Mouse (Mus musculus) midbrain, embryonic 14.5 days (tissue): ENCODE measurements at regions not wholly inside any gene's neighbourhood (a gene's known extent, or its start where the extent isn't known, plus 50 kb on each side); places are given as distances from the start of the nearest gene placed in this dataset.
A peak's percentile ranks its signal among the peaks of the same experiment; 100 is the strongest.

ENCODE experiments used
- ATAC-seq: fragments of 200-750 bp; cut with Nextera tagmentation; 2 replicates; pipeline ENCODE4 v1.8.0; 2017; ENCODE audit warnings: moderate number of reproducible peaks, moderate library complexity; ENCODE audit not compliant: low FRiP score, low TSS enrichment
- DNase-seq: peaks from one replicate; pipeline ENCODE4 v3.0.0-alpha.2; 2015
- H3K27ac ChIP-seq: fragments of 300-500 bp; sonication (generic); replicated peaks from 2 replicates; pipeline ENCODE4 v1.5.1; 2014; ENCODE audit warnings: mild to moderate bottlenecking, low read depth, low read length, moderate library complexity
- H3K27me3 ChIP-seq: fragments of 300-500 bp; sonication (generic); 2 replicates; pipeline ENCODE4 v1.6.1; 2014; ENCODE audit warnings: low read length, control low read depth, mixed read lengths; ENCODE audit not compliant: control insufficient read depth, insufficient read depth
- H3K36me3 ChIP-seq: fragments of 300-500 bp; sonication (generic); 2 replicates; pipeline ENCODE4 v1.6.1; 2014; ENCODE audit warnings: low read length, control low read depth; ENCODE audit not compliant: control insufficient read depth, insufficient read depth
- H3K4me1 ChIP-seq: fragments of 300-500 bp; sonication (generic); 2 replicates; pipeline ENCODE4 v1.6.1; 2014; ENCODE audit warnings: mild to moderate bottlenecking, antibody characterized with exemption, low read length, control low read depth; ENCODE audit not compliant: control insufficient read depth, insufficient read depth
- H3K4me2 ChIP-seq: fragments of 300-500 bp; sonication (generic); 2 replicates; pipeline ENCODE4 v1.6.1; 2014; ENCODE audit warnings: mild to moderate bottlenecking, low read length, moderate library complexity
- H3K4me3 ChIP-seq: fragments of 300-500 bp; sonication (generic); replicated peaks from 2 replicates; pipeline ENCODE4 v1.5.1; 2014; ENCODE audit warnings: low read depth, low read length
- H3K9ac ChIP-seq: fragments of 300-500 bp; sonication (generic); replicated peaks from 2 replicates; pipeline ENCODE4 v1.6.1; 2014; ENCODE audit warnings: mild to moderate bottlenecking, low read length, moderate library complexity
- H3K9me3 ChIP-seq: fragments of 300-500 bp; sonication (generic); 2 replicates; pipeline ENCODE4 v1.6.1; 2016; ENCODE audit warnings: low read length, control low read depth, mixed read lengths; ENCODE audit not compliant: control insufficient read depth
- WGBS: fragments of 180-500 bp; shearing (Covaris S2); extraction: QIAGEN DNeasy Blood & Tissue Kit; methylation state at CpG from one replicate; pipeline ENCODE4 v1.1.7; 2014; 5-methylcytosine and 5-hydroxymethylcytosine counted together

- 51% methylated on average over 1 of the region's 1 CpGs for WGBS
Observed at GRCm38 (mm10) chrX:129390920-129391319, 358.6 kb upstream of the Diaph2 start.

DNA sequence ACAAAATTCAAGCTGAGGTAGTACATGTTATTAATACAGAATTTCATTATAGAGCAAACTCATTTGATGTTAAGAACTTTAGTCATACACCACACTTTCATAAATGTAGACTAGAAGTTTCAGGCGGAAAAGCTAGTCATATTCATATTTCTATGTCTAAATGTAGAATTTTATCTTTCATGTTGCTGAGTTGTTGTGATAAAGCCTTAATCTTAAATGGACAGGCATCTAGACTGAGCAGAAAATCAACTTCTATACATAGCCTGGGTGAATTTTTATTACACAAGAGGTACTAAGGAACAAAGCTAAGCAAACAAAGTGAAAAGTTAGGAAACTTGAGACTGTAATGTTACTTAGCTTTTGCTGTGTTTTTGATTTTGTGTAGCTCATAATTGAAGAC lies 341.8 kb upstream of the Diaph2 start:
- Histone ChIP-seq H3K27me3 (no peaks in the 10 kb centered on the region), H3K4me2 (no peak overlapping the region), H3K36me3 (no peaks in the 10 kb centered on the region), H3K27ac (no peak overlapping the region), H3K9me3 (no peaks in the 10 kb centered on the region), H3K4me1 (no peaks in the 10 kb centered on the region), H3K9ac (no peak overlapping the region), H3K4me3 (no peak overlapping the region)
- DNase-seq = no peak
- ATAC-seq = no peak
- 92% methylated on average over 1 of the region's 1 CpGs for WGBS

More at GRCm38 (mm10) chrX:129390920-129391319, 358.6 kb upstream of the Diaph2 start:
- ATAC-seq (no peak), DNase-seq (no peak)
- no peak overlapping the region for H3K9ac ChIP-seq
- H3K4me1 ChIP-seq = no peaks in the 10 kb centered on the region
- no peak overlapping the region for H3K27ac ChIP-seq
- H3K4me2 ChIP-seq = no peak overlapping the region
- no peaks in the 10 kb centered on the region for H3K9me3 ChIP-seq
- no peak overlapping the region for H3K4me3 ChIP-seq
- no peaks in the 10 kb centered on the region for H3K27me3 ChIP-seq
- H3K36me3 ChIP-seq = no peaks in the 10 kb centered on the region

- Histone ChIP-seq H3K27me3 (no peaks in the 10 kb centered on the region), H3K4me1 (no peaks in the 10 kb centered on the region), H3K36me3 (no peaks in the 10 kb centered on the region), H3K9ac (no peak overlapping the region), H3K4me3 (no peak overlapping the region), H3K27ac (no peak overlapping the region), H3K4me2 (no peak overlapping the region), H3K9me3 (no peaks in the 10 kb centered on the region)
- DNase-seq (no peak), ATAC-seq (no peak)
- 77% methylated on average over 3 of the region's 3 CpGs for WGBS
Observed at GRCm38 (mm10) chrX:129410079-129410478, 339.5 kb upstream of the Diaph2 start.

DNA sequence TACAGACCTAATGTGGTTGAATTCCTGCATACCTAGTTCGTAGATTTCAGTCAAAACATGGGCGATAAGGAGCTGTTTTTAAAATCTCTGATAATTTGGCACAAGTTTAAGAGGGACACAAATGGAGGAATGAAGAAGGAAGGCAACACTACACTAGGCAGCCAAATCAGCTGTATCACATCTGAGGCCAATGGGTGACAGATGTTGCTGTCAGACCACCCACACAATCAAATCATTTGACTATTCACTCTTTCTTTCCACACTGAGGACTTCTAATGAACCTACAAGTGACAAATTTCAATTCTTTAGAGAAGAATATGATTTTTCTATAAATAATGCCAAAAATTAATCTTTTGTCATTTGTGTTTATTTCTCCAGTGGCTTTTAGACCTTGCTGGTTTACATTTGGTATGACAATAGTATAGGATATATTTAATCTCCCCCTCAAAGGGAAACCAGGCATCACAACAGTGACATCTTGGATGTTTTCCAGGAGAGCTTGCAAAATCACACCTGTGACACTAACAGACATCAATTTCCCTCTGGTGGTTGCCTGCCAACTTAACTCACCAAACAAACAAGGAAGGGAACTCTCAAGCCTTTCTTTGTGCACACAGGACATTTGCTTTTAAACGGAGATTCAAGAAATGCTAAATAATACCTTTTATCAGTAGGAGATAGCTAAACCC lies 336.5 kb upstream of the Diaph2 start:
- Histone ChIP-seq H3K4me2 (no peak overlapping the region), H3K9ac (no peak overlapping the region), H3K9me3 (no peaks in the 10 kb centered on the region), H3K4me1 (no peaks in the 10 kb centered on the region), H3K27me3 (no peaks in the 10 kb centered on the region), H3K4me3 (no peak overlapping the region), H3K36me3 (no peaks in the 10 kb centered on the region), H3K27ac (no peak overlapping the region)
- 63% methylated on average over 3 of the region's 3 CpGs for WGBS
- ATAC-seq = no peak
- peak; percentile 11 for DNase-seq

- no peak overlapping the region for H3K4me2 ChIP-seq
- DNase-seq (peak; percentile 1), ATAC-seq (no peak)
- H3K27ac ChIP-seq = no peak overlapping the region
- no peaks in the 10 kb centered on the region for H3K4me1 ChIP-seq
- no peak overlapping the region for H3K9ac ChIP-seq
- H3K4me3 ChIP-seq = no peak overlapping the region
- H3K36me3 ChIP-seq = no peaks in the 10 kb centered on the region
- no peaks in the 10 kb centered on the region for H3K27me3 ChIP-seq
- no peaks in the 10 kb centered on the region for H3K9me3 ChIP-seq
Observed at GRCm38 (mm10) chrX:129413628-129414000, 335.9 kb upstream of the Diaph2 start.

DNA sequence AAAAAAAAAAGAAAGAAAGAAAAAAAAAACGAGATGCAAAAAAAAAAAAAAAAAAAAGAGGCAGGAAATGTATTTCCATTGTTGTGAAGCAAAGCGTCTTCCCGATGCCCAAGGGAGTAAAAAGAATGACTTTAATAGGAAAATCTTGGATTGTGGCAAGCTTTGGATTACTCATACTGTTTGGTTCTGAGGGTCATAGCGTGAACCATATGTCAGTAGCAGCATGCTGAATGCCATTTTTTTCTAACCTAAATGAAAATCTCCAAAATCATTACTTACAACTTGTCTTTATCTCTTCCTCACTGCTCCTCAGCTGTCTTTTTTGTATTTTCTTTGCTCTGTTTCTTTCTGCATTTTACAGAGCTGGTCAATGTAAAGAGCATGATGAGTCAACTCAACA lies 334.2 kb upstream of the Diaph2 start:
- 60% methylated on average over 4 of the region's 4 CpGs for WGBS
- Histone ChIP-seq H3K27ac (no peak overlapping the region), H3K4me1 (no peaks in the 10 kb centered on the region), H3K9ac (no peak overlapping the region), H3K36me3 (no peaks in the 10 kb centered on the region), H3K4me2 (no peak overlapping the region), H3K4me3 (no peak overlapping the region), H3K27me3 (no peaks in the 10 kb centered on the region), H3K9me3 (no peaks in the 10 kb centered on the region)
- ATAC-seq (no peak), DNase-seq (no peak)

DNA sequence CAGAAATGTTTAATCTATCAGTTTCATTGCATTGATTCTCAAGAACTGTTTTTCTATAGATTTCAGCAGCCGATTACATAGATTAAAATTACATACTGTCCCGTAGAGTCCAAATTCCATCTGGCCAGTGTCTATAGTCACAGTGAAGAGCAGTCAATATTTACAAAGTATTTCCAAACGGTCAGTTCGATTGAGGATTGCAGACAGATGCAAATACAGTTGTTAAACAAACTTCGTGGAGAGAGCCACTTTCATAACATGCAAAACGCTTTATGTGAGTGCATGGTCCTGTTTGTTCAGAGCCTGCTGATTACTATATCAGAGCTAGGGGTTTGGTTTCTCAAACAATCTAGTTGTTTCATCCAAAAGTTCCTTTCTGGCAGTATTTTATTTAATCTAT lies 301.0 kb upstream of the Diaph2 start:
- Histone ChIP-seq H3K9me3 (no peaks in the 10 kb centered on the region), H3K27me3 (no peaks in the 10 kb centered on the region), H3K4me3 (no peak overlapping the region), H3K4me2 (no peak overlapping the region), H3K36me3 (no peaks in the 10 kb centered on the region), H3K9ac (no peak overlapping the region), H3K4me1 (no peaks in the 10 kb centered on the region), H3K27ac (no peak overlapping the region)
- no peak for DNase-seq
- no peak for ATAC-seq
- 86% methylated on average over 6 of the region's 6 CpGs for WGBS

DNA sequence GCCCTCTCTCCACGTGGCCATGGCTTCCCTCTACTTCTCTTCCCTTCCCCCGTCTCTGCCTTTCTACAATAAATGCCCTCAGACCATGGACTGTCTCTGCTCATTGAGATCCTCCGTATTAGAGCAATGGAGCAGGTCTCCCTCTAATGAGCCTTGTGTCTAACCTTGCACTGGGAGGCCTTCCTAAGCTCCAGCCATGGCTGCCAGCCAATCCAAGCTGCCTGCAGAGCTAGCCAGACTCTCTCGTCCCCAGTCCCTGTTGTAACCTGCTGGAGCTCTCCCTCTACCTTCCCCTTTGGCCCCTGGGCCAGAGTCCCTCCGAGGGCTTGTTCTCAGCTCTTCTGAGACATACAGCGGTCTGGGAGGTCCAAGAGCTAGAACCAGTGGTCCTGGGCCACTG lies 273.3 kb upstream of the Diaph2 start:
- H3K27ac ChIP-seq = no peak overlapping the region
- H3K4me2 ChIP-seq = no peak overlapping the region
- H3K36me3 ChIP-seq = no peaks in the 10 kb centered on the region
- no peaks in the 10 kb centered on the region for H3K27me3 ChIP-seq
- no peak overlapping the region for H3K9ac ChIP-seq
- no peaks in the 10 kb centered on the region for H3K4me1 ChIP-seq
- H3K9me3 ChIP-seq = no peaks in the 10 kb centered on the region
- ATAC-seq (no peak), DNase-seq (no peak)
- no peak overlapping the region for H3K4me3 ChIP-seq
- 66% methylated on average over 6 of the region's 6 CpGs for WGBS

- Histone ChIP-seq H3K9ac (no peak overlapping the region), H3K27ac (no peak overlapping the region), H3K4me1 (no peaks in the 10 kb centered on the region), H3K27me3 (no peaks in the 10 kb centered on the region), H3K4me2 (no peak overlapping the region), H3K36me3 (no peaks in the 10 kb centered on the region), H3K4me3 (no peak overlapping the region), H3K9me3 (no peaks in the 10 kb centered on the region)
- 48% methylated on average over 2 of the region's 2 CpGs for WGBS
- DNase-seq (peak; percentile 2), ATAC-seq (no peak)
Observed at GRCm38 (mm10) chrX:129494562-129494961, 255.0 kb upstream of the Diaph2 start.
